Mouse (Mus musculus) embryonic fibroblast, embryonic 13.5 days (primary cell): ENCODE measurements around the gene Tmem106b.

Experiments
- CTCF ChIP-seq: IDR thresholded peaks from 2 replicates; pipeline ENCODE4 v1.5.1; 2011; ENCODE audit warnings: mild to moderate bottlenecking, control low read depth, low read length, moderate library complexity, borderline replicate concordance; ENCODE audit not compliant: insufficient read depth
- POLR2A ChIP-seq: IDR thresholded peaks from 2 replicates; pipeline ENCODE4 v1.6.1; 2011; ENCODE audit warnings: low read depth, mild to moderate bottlenecking, control low read depth, low read length, moderate library complexity

- TF ChIP-seq CTCF = no peak
- no peak for TF ChIP-seq POLR2A
These were observed 39.0 kb upstream of the Tmem106b start for GRCm38 (mm10) chr6:13030558-13030957.
